Mouse (Mus musculus): Measurements from ENCODE around the gene Stau1. TPM values are rescaled to one million over a fixed set of nuclear protein-coding genes. Genes with fewer than 3 reads are reported as not detected.

Stau1 gene
- total RNA-seq, 2 experiments from 2014 or later: 28.5 to 28.9 TPM

GRCm38 (mm10) chr2:166934416-166934815 lies 61.7 kb downstream of the Stau1 start:
- ATAC-seq (ENCODE audit: poor library complexity, severe bottlenecking): no peak

- no peak for ATAC-seq (ENCODE audit: poor library complexity, severe bottlenecking)
Measured at GRCm38 (mm10) chr2:166933943-166934342, 62.2 kb downstream of the Stau1 start.

- no peak for ATAC-seq (ENCODE audit: poor library complexity, severe bottlenecking)
Measured at GRCm38 (mm10) chr2:166923971-166924370, 72.1 kb downstream of the Stau1 start.

GRCm38 (mm10) chr2:166910536-166910935 lies 85.6 kb downstream of the Stau1 start:
- ATAC-seq (ENCODE audit: poor library complexity, severe bottlenecking): no peak

GRCm38 (mm10) chr2:166909729-166910128 lies 86.4 kb downstream of the Stau1 start:
- no peak for ATAC-seq (ENCODE audit: poor library complexity, severe bottlenecking)

- peak; percentile 23; the same call in 1 of the 2 replicates for ATAC-seq (ENCODE audit: poor library complexity, severe bottlenecking)
Measured at GRCm38 (mm10) chr2:166906523-166907182, 89.4 kb downstream of the Stau1 start.

GRCm38 (mm10) chr2:166905711-166906522 lies 90.2 kb downstream of the Stau1 start, which contains the start of gene Cse1l:
Gene Cse1l (plus strand): TSS chr2:166906040.
- peak; percentile 86 for ATAC-seq (ENCODE audit: poor library complexity, severe bottlenecking)

- no peak for ATAC-seq (ENCODE audit: poor library complexity, severe bottlenecking)
Measured at GRCm38 (mm10) chr2:166903719-166904282, 92.3 kb downstream of the Stau1 start.

GRCm38 (mm10) chr2:166900792-166901505 lies 95.2 kb downstream of the Stau1 start:
- no peak for ATAC-seq (ENCODE audit: poor library complexity, severe bottlenecking)

- no peak for ATAC-seq (ENCODE audit: poor library complexity, severe bottlenecking)
Measured at GRCm38 (mm10) chr2:166899746-166900145, 96.4 kb downstream of the Stau1 start.

- no peak for ATAC-seq (ENCODE audit: poor library complexity, severe bottlenecking)
Measured at GRCm38 (mm10) chr2:166899161-166899560, 96.9 kb downstream of the Stau1 start.

Other genes with a start within 250 kb of the Stau1 start
- 2.1 and 4.5 TPM in 2 replicates for gene Trp53rkb, start 203.8 kb downstream of the Stau1 start, total RNA-seq (2015)
- 1.5 and 2.0 TPM in 2 replicates for gene Trp53rkb, start 203.8 kb downstream of the Stau1 start, total RNA-seq (2017)
- 13.0 and 13.9 TPM in 2 replicates for gene Arfgef2, start 190.7 kb downstream of the Stau1 start, total RNA-seq (2015)
- gene Arfgef2, start 190.7 kb downstream of the Stau1 start, total RNA-seq (2017): 11.5 and 18.7 TPM in 2 replicates
- gene Cse1l, start 90.3 kb downstream of the Stau1 start, total RNA-seq (2015): 87.8 and 109 TPM in 2 replicates
- 74.4 and 83.1 TPM in 2 replicates for gene Cse1l, start 90.3 kb downstream of the Stau1 start, total RNA-seq (2017)
- 14.5 and 15.3 TPM in 2 replicates for gene Ddx27, start 18.9 kb upstream of the Stau1 start, total RNA-seq (2015)
- gene Ddx27, start 18.9 kb upstream of the Stau1 start, total RNA-seq (2017): 48.1 and 50.4 TPM in 2 replicates
- gene Znfx1, start 66.7 kb upstream of the Stau1 start, total RNA-seq (2015): 28.2 and 29.2 TPM in 2 replicates
- gene Znfx1, start 66.7 kb upstream of the Stau1 start, total RNA-seq (2017): 58.4 and 78.1 TPM in 2 replicates
- gene Kcnb1, start 193.9 kb upstream of the Stau1 start, total RNA-seq (2015): 0.07 and 1.6 TPM in 2 replicates
- gene Kcnb1, start 193.9 kb upstream of the Stau1 start, total RNA-seq (2017): 0.07 and 0.49 TPM in 2 replicates
- gene Ptgis, start 244.3 kb upstream of the Stau1 start, total RNA-seq (2015): not detected in 2 replicates
- not detected in 2 replicates for gene Ptgis, start 244.3 kb upstream of the Stau1 start, total RNA-seq (2017)

Measured in megakaryocyte, adult 5-6 weeks (primary cell).